Mouse (Mus musculus): ENCODE measurements around the gene Gipc1. TPM values are rescaled to one million over a fixed set of nuclear protein-coding genes. Genes with fewer than 3 reads are reported as not detected.

Gene Gipc1
- polyA plus RNA-seq, 1 experiment = 78.2 TPM

- TF ChIP-seq GATA1 (IDR thresholded peaks at IDR 0.05; ENCODE audit: low read length) = no peak
Measured at GRCm38 (mm10) chr8:83694369-83695160, 42.1 kb downstream of the Gipc1 start.

GRCm38 (mm10) chr8:83695351-83696106 lies 43.1 kb downstream of the Gipc1 start:
- no peak for TF ChIP-seq GATA1 (IDR thresholded peaks at IDR 0.05; ENCODE audit: low read length)

GRCm38 (mm10) chr8:83697374-83698220 lies 45.1 kb downstream of the Gipc1 start:
- TF ChIP-seq GATA1 (IDR thresholded peaks at IDR 0.05; ENCODE audit: low read length) = no peak

- no peak for TF ChIP-seq GATA1 (IDR thresholded peaks at IDR 0.05; ENCODE audit: low read length)
Measured at GRCm38 (mm10) chr8:83698291-83698660, 45.8 kb downstream of the Gipc1 start.

GRCm38 (mm10) chr8:83698661-83699453 lies 46.4 kb downstream of the Gipc1 start, which contains the start of gene Pkn1:
Gene Pkn1, minus strand, starts transcription at chr8:83699179.
- TF ChIP-seq GATA1 (IDR thresholded peaks at IDR 0.05; ENCODE audit: low read length) = no peak

GRCm38 (mm10) chr8:83699566-83699965 lies 47.1 kb downstream of the Gipc1 start:
- no peak for TF ChIP-seq GATA1 (IDR thresholded peaks at IDR 0.05; ENCODE audit: low read length)

- no peak for TF ChIP-seq GATA1 (IDR thresholded peaks at IDR 0.05; ENCODE audit: low read length)
Measured at GRCm38 (mm10) chr8:83700423-83701085, 48.1 kb downstream of the Gipc1 start.

GRCm38 (mm10) chr8:83703426-83703825 lies 50.9 kb downstream of the Gipc1 start:
- no peak for TF ChIP-seq GATA1 (IDR thresholded peaks at IDR 0.05; ENCODE audit: low read length)

- TF ChIP-seq GATA1 (IDR thresholded peaks at IDR 0.05; ENCODE audit: low read length) = no peak
Measured at GRCm38 (mm10) chr8:83706411-83706810, 53.9 kb downstream of the Gipc1 start.

GRCm38 (mm10) chr8:83707554-83707953 lies 55.1 kb downstream of the Gipc1 start:
- no peak for TF ChIP-seq GATA1 (IDR thresholded peaks at IDR 0.05; ENCODE audit: low read length)

Other genes starting within 250 kb of the Gipc1 start
- 1.4 and 1.8 TPM in 2 replicates for gene Scoc, start 194.3 kb upstream of the Gipc1 start, polyA plus RNA-seq (2012)
- gene Olfr370, start 116.9 kb upstream of the Gipc1 start, polyA plus RNA-seq (2012) = not detected in 2 replicates
- gene Ndufb7, start 86.0 kb upstream of the Gipc1 start, polyA plus RNA-seq (2012) = 277 and 338 TPM in 2 replicates
- gene Tecr, start 44.7 kb upstream of the Gipc1 start, polyA plus RNA-seq (2012) = 121 and 229 TPM in 2 replicates
- gene Dnajb1, start 44.5 kb upstream of the Gipc1 start, polyA plus RNA-seq (2012) = 48.1 and 64.0 TPM in 2 replicates
- 0.06 and 0.13 TPM in 2 replicates for gene Ptger1, start 14.0 kb downstream of the Gipc1 start, polyA plus RNA-seq (2012)
- gene Pkn1, start 46.5 kb downstream of the Gipc1 start, polyA plus RNA-seq (2012) = 75.4 and 91.7 TPM in 2 replicates
- gene Ddx39, start 62.5 kb downstream of the Gipc1 start, polyA plus RNA-seq (2012) = 61.0 and 78.7 TPM in 2 replicates
- gene Adgre5, start 88.6 kb downstream of the Gipc1 start, polyA plus RNA-seq (2012) = 49.5 and 69.7 TPM in 2 replicates
- 28.6 and 31.7 TPM in 2 replicates for gene Adgrl1, start 247.4 kb downstream of the Gipc1 start, polyA plus RNA-seq (2012)